Mouse (Mus musculus): Measurements from ENCODE around the gene Ncapd3.

The Ncapd3 gene

GRCm38 (mm10) chr9:27043892-27044291 is 13.9 kb downstream of the Ncapd3 start:
- no peak for DNase-seq (ENCODE audit: low spot score)

- no peak for DNase-seq (ENCODE audit: low spot score)
Observed at GRCm38 (mm10) chr9:27049492-27049891, 19.5 kb downstream of the Ncapd3 start.

GRCm38 (mm10) chr9:27058341-27058740 is 28.4 kb downstream of the Ncapd3 start:
- DNase-seq (ENCODE audit: low spot score) = no peak

- no peak for DNase-seq (ENCODE audit: low spot score)
Observed at GRCm38 (mm10) chr9:27070895-27071294, 40.9 kb downstream of the Ncapd3 start.

- DNase-seq (ENCODE audit: low spot score) = no peak
Observed at GRCm38 (mm10) chr9:27074677-27075076, 44.7 kb downstream of the Ncapd3 start.

GRCm38 (mm10) chr9:27075812-27076211 is 45.8 kb downstream of the Ncapd3 start:
- DNase-seq (ENCODE audit: low spot score) = no peak

- DNase-seq (ENCODE audit: low spot score) = no peak
Observed at GRCm38 (mm10) chr9:27086256-27086655, 56.3 kb downstream of the Ncapd3 start.

GRCm38 (mm10) chr9:27087402-27087801 is 57.4 kb downstream of the Ncapd3 start:
- DNase-seq (ENCODE audit: low spot score) = no peak

- no peak for DNase-seq (ENCODE audit: low spot score)
Observed at GRCm38 (mm10) chr9:27090134-27090533, 60.2 kb downstream of the Ncapd3 start.

- DNase-seq (ENCODE audit: low spot score) = no peak
Observed at GRCm38 (mm10) chr9:27090801-27091775, 61.1 kb downstream of the Ncapd3 start.

GRCm38 (mm10) chr9:27092916-27093315 is 62.9 kb downstream of the Ncapd3 start:
- DNase-seq (ENCODE audit: low spot score) = no peak

GRCm38 (mm10) chr9:27098092-27098491 is 68.1 kb downstream of the Ncapd3 start:
- no peak for DNase-seq (ENCODE audit: low spot score)

- DNase-seq (ENCODE audit: low spot score) = no peak
Observed at GRCm38 (mm10) chr9:27098557-27098956, 68.6 kb downstream of the Ncapd3 start.

GRCm38 (mm10) chr9:27099474-27099873 is 69.5 kb downstream of the Ncapd3 start:
- DNase-seq (ENCODE audit: low spot score) = no peak

GRCm38 (mm10) chr9:27101466-27101865 is 71.5 kb downstream of the Ncapd3 start:
- no peak for DNase-seq (ENCODE audit: low spot score)

- DNase-seq (ENCODE audit: low spot score) = peak; percentile 32
Observed at GRCm38 (mm10) chr9:27106081-27106480, 76.1 kb downstream of the Ncapd3 start.

- no peak for DNase-seq (ENCODE audit: low spot score)
Observed at GRCm38 (mm10) chr9:27108451-27108850, 78.5 kb downstream of the Ncapd3 start.

GRCm38 (mm10) chr9:27109533-27110514 is 79.8 kb downstream of the Ncapd3 start:
- no peak for DNase-seq (ENCODE audit: low spot score)

GRCm38 (mm10) chr9:27110681-27111080 is 80.7 kb downstream of the Ncapd3 start:
- DNase-seq (ENCODE audit: low spot score) = no peak

GRCm38 (mm10) chr9:27111756-27112155 is 81.8 kb downstream of the Ncapd3 start:
- no peak for DNase-seq (ENCODE audit: low spot score)

- DNase-seq (ENCODE audit: low spot score) = no peak
Observed at GRCm38 (mm10) chr9:27121254-27121653, 91.3 kb downstream of the Ncapd3 start.

GRCm38 (mm10) chr9:27122076-27122475 is 92.1 kb downstream of the Ncapd3 start:
- DNase-seq (ENCODE audit: low spot score) = no peak
